In genomic region chr1:173212092-173212491, GRCm38 (mm10) we compare ENCODE assay signal across 33 mouse cellular contexts. TPM values are rescaled to one million over a fixed set of nuclear protein-coding genes. Genes with fewer than 3 reads are reported as not detected.
"Had no signal": no experiment of that assay in that cellular context is flagged by ENCODE, and none has a peak within 500 bp of the region (broad histone marks: within the 10 kb centered on the region; RNA-seq: fewer than 3 reads in every experiment).

TSS of gene Olfr1404 (plus strand) at chr1:173212392.

- H3K27me3 ChIP-seq: embryonic facial prominence, embryonic 12.5 days; embryonic facial prominence, embryonic 13.5 days; embryonic facial prominence, embryonic 15.5 days; forebrain, embryonic 12.5 days; forebrain, embryonic 13.5 days; forebrain, embryonic 15.5 days had no signal

- H3K4me1 ChIP-seq: embryonic facial prominence, embryonic 12.5 days; embryonic facial prominence, embryonic 13.5 days; embryonic facial prominence, embryonic 15.5 days; forebrain, embryonic 10.5 days; forebrain, embryonic 12.5 days; forebrain, embryonic 13.5 days; forebrain, embryonic 15.5 days; heart, embryonic 10.5 days had no signal

- H3K4me3 ChIP-seq: embryonic facial prominence, embryonic 12.5 days; embryonic facial prominence, embryonic 13.5 days; embryonic facial prominence, embryonic 15.5 days; erythroblast, embryonic 14.5 days; forebrain, embryonic 10.5 days; forebrain, embryonic 12.5 days; forebrain, embryonic 13.5 days; forebrain, embryonic 15.5 days; gastrocnemius, adult 2 months; heart, adult 2 months; heart, embryonic 10.5 days had no signal

- H3K9me3 ChIP-seq: embryonic facial prominence, embryonic 12.5 days; embryonic facial prominence, embryonic 13.5 days; embryonic facial prominence, embryonic 15.5 days; forebrain, embryonic 10.5 days; forebrain, embryonic 12.5 days; forebrain, embryonic 13.5 days; forebrain, embryonic 15.5 days; heart, embryonic 10.5 days had no signal

- ATAC-seq: forebrain, embryonic 13.5 days; forebrain, embryonic 14.5 days; forebrain, embryonic 15.5 days; forebrain, embryonic 16.5 days; forebrain, postnatal 0 days had no signal

- DNase-seq: cerebellum, adult 8-10 months; cerebellum, adult 9-10 months; cerebellum, adult 9-11 months; cerebellum, postnatal 10 days; cerebellum, postnatal 14 days; cerebellum, postnatal 25 days; cerebellum, postnatal 36 days; embryo, embryonic 11 days; forebrain, postnatal 0 days; gastrocnemius, adult 2 months; gastrocnemius, postnatal 10 days; gastrocnemius, postnatal 14 days; gastrocnemius, postnatal 25 days; gastrocnemius, postnatal 36 days; heart, adult 11 months; heart, adult 18-20 months; heart, adult 2 months had no signal

- H3K36me3 ChIP-seq: embryonic facial prominence, embryonic 12.5 days; embryonic facial prominence, embryonic 13.5 days; embryonic facial prominence, embryonic 15.5 days; forebrain, embryonic 10.5 days; forebrain, embryonic 12.5 days; forebrain, embryonic 15.5 days; heart, embryonic 10.5 days had no signal

- H3K27ac ChIP-seq: embryonic facial prominence, embryonic 12.5 days; embryonic facial prominence, embryonic 13.5 days; embryonic facial prominence, embryonic 15.5 days; forebrain, embryonic 10.5 days; forebrain, embryonic 12.5 days; forebrain, embryonic 13.5 days; forebrain, embryonic 15.5 days; gastrocnemius, adult 2 months; heart, adult 2 months; heart, embryonic 10.5 days had no signal

- H3K4me2 ChIP-seq: embryonic facial prominence, embryonic 12.5 days; embryonic facial prominence, embryonic 13.5 days; embryonic facial prominence, embryonic 15.5 days; forebrain, embryonic 12.5 days; forebrain, embryonic 13.5 days; forebrain, embryonic 15.5 days had no signal

- H3K9ac ChIP-seq: embryonic facial prominence, embryonic 12.5 days; embryonic facial prominence, embryonic 13.5 days; embryonic facial prominence, embryonic 15.5 days; forebrain, embryonic 12.5 days; forebrain, embryonic 13.5 days; forebrain, embryonic 15.5 days; forebrain, postnatal 0 days had no signal

RNA-seq across cellular contexts. Expression of gene Olfr1404, which starts in this region (rescaled TPM):
- polyA plus RNA-seq: cortical plate, adult 2 months; embryonic facial prominence, embryonic 11.5 days; embryonic facial prominence, embryonic 12.5 days; embryonic facial prominence, embryonic 13.5 days; erythroblast, embryonic 14.5 days; forebrain, embryonic 10.5 days; forebrain, embryonic 11.5 days; forebrain, embryonic 12.5 days; forebrain, embryonic 13.5 days; forebrain, embryonic 14.5 days; forebrain, embryonic 15.5 days; forebrain, embryonic 16.5 days; forebrain, postnatal 0 days; frontal cortex, adult 2 months; gonadal fat pad, adult 2 months; heart, adult 2 months; heart, embryonic 10.5 days had no signal
